Mouse (Mus musculus) forelimb bud, embryonic 11.5 days (tissue): ENCODE results near the gene Map3k4.
"Not testable (repeated sequence)": the region's sequence is repeated elsewhere in the genome, so short reads cannot be mapped to it uniquely, and the experiment has no call there.

Source experiments
- DNase-seq: peaks from one replicate; pipeline ENCODE4 v3.0.0-alpha.2; 2012; ENCODE audit warnings: low read depth, low spot score

The Map3k4 gene

GRCm38 (mm10) chr17:12307251-12308135 lies 11.1 kb downstream of the Map3k4 start:
- no peak for DNase-seq

GRCm38 (mm10) chr17:12304658-12305057 lies 13.9 kb downstream of the Map3k4 start:
- no peak for DNase-seq

- peak; percentile 40 for DNase-seq
Observed at GRCm38 (mm10) chr17:12300896-12301706, 17.5 kb downstream of the Map3k4 start.

- DNase-seq = no peak
Observed at GRCm38 (mm10) chr17:12300127-12300675, 18.4 kb downstream of the Map3k4 start.

GRCm38 (mm10) chr17:12299371-12299770 lies 19.2 kb downstream of the Map3k4 start:
- no peak for DNase-seq

GRCm38 (mm10) chr17:12297978-12298377 lies 20.6 kb downstream of the Map3k4 start:
- DNase-seq = no peak

GRCm38 (mm10) chr17:12297292-12297691 lies 21.3 kb downstream of the Map3k4 start:
- no peak for DNase-seq

- not testable (repeated sequence) for DNase-seq
Observed at GRCm38 (mm10) chr17:12295926-12296325, 22.7 kb downstream of the Map3k4 start.

GRCm38 (mm10) chr17:12294424-12294823 lies 24.2 kb downstream of the Map3k4 start:
- DNase-seq = no peak

- DNase-seq = no peak
Observed at GRCm38 (mm10) chr17:12293571-12293970, 25.0 kb downstream of the Map3k4 start.

- no peak for DNase-seq
Observed at GRCm38 (mm10) chr17:12292877-12293276, 25.7 kb downstream of the Map3k4 start.

GRCm38 (mm10) chr17:12292356-12292755 lies 26.2 kb downstream of the Map3k4 start:
- DNase-seq = no peak

- no peak for DNase-seq
Observed at GRCm38 (mm10) chr17:12291151-12291550, 27.4 kb downstream of the Map3k4 start.

- DNase-seq = peak; percentile 43
Observed at GRCm38 (mm10) chr17:12290735-12291134, 27.9 kb downstream of the Map3k4 start.

GRCm38 (mm10) chr17:12289836-12290235 lies 28.8 kb downstream of the Map3k4 start:
- DNase-seq = not testable (repeated sequence)

GRCm38 (mm10) chr17:12288871-12289270 lies 29.7 kb downstream of the Map3k4 start:
- no peak for DNase-seq

GRCm38 (mm10) chr17:12279810-12280209 lies 38.8 kb downstream of the Map3k4 start:
- no peak for DNase-seq

- DNase-seq = no peak
Observed at GRCm38 (mm10) chr17:12278073-12278472, 40.5 kb downstream of the Map3k4 start.

- DNase-seq = no peak
Observed at GRCm38 (mm10) chr17:12277297-12277696, 41.3 kb downstream of the Map3k4 start.

- no peak for DNase-seq
Observed at GRCm38 (mm10) chr17:12276496-12277200, 41.9 kb downstream of the Map3k4 start.

- DNase-seq = no peak
Observed at GRCm38 (mm10) chr17:12275756-12276155, 42.8 kb downstream of the Map3k4 start.

GRCm38 (mm10) chr17:12273032-12273431 lies 45.6 kb downstream of the Map3k4 start:
- no peak for DNase-seq
